In genomic region chr11:61601465-61601864, GRCm38 (mm10) we compare ENCODE assay signal across 25 mouse cellular contexts. TPM values are rescaled to one million over a fixed set of nuclear protein-coding genes. Genes with fewer than 3 reads are reported as not detected.
A peak's percentile ranks its signal among the peaks of the same experiment; 100 is the strongest.
DNase-seq lines count a peak whose midpoint lies in the region; ATAC-seq and TF ChIP-seq lines count a peak whose summit lies in the region.
"Had no signal": no experiment of that assay in that cellular context is flagged by ENCODE, and none has a peak within 500 bp of the region (broad histone marks: within the 10 kb centered on the region; RNA-seq: fewer than 3 reads in every experiment).

No protein-coding gene starts in this region.

- TF ChIP-seq EP300 in stomach, postnatal 0 days (optimal IDR thresholded peaks at IDR 0.05): no peak

- no peak overlapping the region for H3K27ac ChIP-seq in lung, embryonic 14.5 days (ENCODE audit: low read depth)
- H3K27ac ChIP-seq in stomach, postnatal 0 days (replicated peaks): 0 out of 2 replicates have a peak overlapping the region, but pooled peaks have one; percentile 4
- H3K27ac ChIP-seq in embryonic facial prominence, embryonic 10.5 days (replicated peaks): no peak overlapping the region
- H3K27ac ChIP-seq: embryonic facial prominence, embryonic 12.5 days; embryonic facial prominence, embryonic 15.5 days; forebrain, embryonic 15.5 days; hindbrain, embryonic 12.5 days; hindbrain, embryonic 15.5 days had no signal

- intact Hi-C loops in heart, postnatal 10 days (cut with DNase I): no loop called here

- 42% methylated on average over 3 of the region's 3 CpGs for WGBS in lung, embryonic 14.5 days
- WGBS in stomach, postnatal 0 days: 45% methylated on average over 3 of the region's 3 CpGs
- 62% methylated on average over 3 of the region's 3 CpGs for WGBS in embryonic facial prominence, embryonic 10.5 days

- H3K9ac ChIP-seq in lung, embryonic 14.5 days: no peak overlapping the region
- no peak overlapping the region for H3K9ac ChIP-seq in stomach, postnatal 0 days (ENCODE audit: low read length)
- H3K9ac ChIP-seq: embryonic facial prominence, embryonic 12.5 days; embryonic facial prominence, embryonic 15.5 days; forebrain, embryonic 15.5 days; hindbrain, embryonic 12.5 days; hindbrain, embryonic 15.5 days had no signal

- H3K4me2 ChIP-seq in lung, embryonic 14.5 days: no peak overlapping the region
- H3K4me2 ChIP-seq in stomach, postnatal 0 days (replicated peaks; ENCODE audit: low read depth): no peak overlapping the region
- H3K4me2 ChIP-seq: embryonic facial prominence, embryonic 12.5 days; embryonic facial prominence, embryonic 15.5 days; forebrain, embryonic 15.5 days; heart, embryonic 11.5 days; hindbrain, embryonic 12.5 days; hindbrain, embryonic 15.5 days had no signal

- H3K36me3 ChIP-seq in lung, embryonic 14.5 days (ENCODE audit: insufficient read depth): no peaks in the 10 kb centered on the region
- no peaks in the 10 kb centered on the region for H3K36me3 ChIP-seq in stomach, postnatal 0 days (ENCODE audit: control insufficient read depth, insufficient read depth, low read length)
- no peaks in the 10 kb centered on the region for H3K36me3 ChIP-seq in embryonic facial prominence, embryonic 10.5 days (replicated peaks)
- H3K36me3 ChIP-seq: embryonic facial prominence, embryonic 12.5 days; embryonic facial prominence, embryonic 15.5 days; forebrain, embryonic 15.5 days; G1E; hindbrain, embryonic 12.5 days; hindbrain, embryonic 15.5 days had no signal

- H3K9me3 ChIP-seq in lung, embryonic 14.5 days (ENCODE audit: low read depth, low read length): no peaks in the 10 kb centered on the region; the same call in 1 of the 2 replicates
- H3K9me3 ChIP-seq in stomach, postnatal 0 days (ENCODE audit: control insufficient read depth, low read length): no peaks in the 10 kb centered on the region
- no peaks in the 10 kb centered on the region for H3K9me3 ChIP-seq in embryonic facial prominence, embryonic 10.5 days
- H3K9me3 ChIP-seq: embryonic facial prominence, embryonic 15.5 days; forebrain, embryonic 15.5 days; G1E; hindbrain, embryonic 15.5 days had no signal

- DNase-seq in heart, adult 11 months: peak; percentile 93
- DNase-seq in heart, postnatal 10 days: no peak
- peak; percentile 21 for DNase-seq in lung, embryonic 14.5 days
- DNase-seq in lung, postnatal 14 days: no peak
- DNase-seq in testis, postnatal 14 days (ENCODE audit: low spot score): peak; percentile 46
- DNase-seq in testis, postnatal 10 days (ENCODE audit: low spot score): no peak
- DNase-seq in stomach, postnatal 0 days (ENCODE audit: low spot score): no peak
- DNase-seq in embryonic facial prominence, embryonic 10.5 days (ENCODE audit: low spot score): no peak
- DNase-seq: adrenal gland, adult 8-10 months; adrenal gland, postnatal 25 days; B cell, adult 2 months; cerebellum, adult 18-20 months; cerebellum, adult 9-10 months; cerebellum, postnatal 14 days; gastrocnemius, postnatal 14 days had no signal

- ATAC-seq in lung, embryonic 14.5 days (ENCODE audit: insufficient read depth): no peak
- ATAC-seq in stomach, postnatal 0 days (ENCODE audit: low FRiP score, low TSS enrichment): 0 out of 2 replicates have a peak, but pooled peaks have one; percentile 26
- ATAC-seq: activated CD4-positive, CD25-positive, alpha-beta regulatory T cell, adult 4 months; forebrain, embryonic 15.5 days; intestine, postnatal 0 days had no signal

- no peak overlapping the region for H3K4me3 ChIP-seq in lung, embryonic 14.5 days (ENCODE audit: low read depth, low read length)
- no peak overlapping the region for H3K4me3 ChIP-seq in stomach, postnatal 0 days (ENCODE audit: low read depth, low read length)
- no peak overlapping the region for H3K4me3 ChIP-seq in embryonic facial prominence, embryonic 10.5 days
- H3K4me3 ChIP-seq: embryonic facial prominence, embryonic 12.5 days; embryonic facial prominence, embryonic 15.5 days; forebrain, embryonic 15.5 days; hindbrain, embryonic 12.5 days; hindbrain, embryonic 15.5 days had no signal

- H3K27me3 ChIP-seq in lung, embryonic 14.5 days (ENCODE audit: insufficient read depth, low read length): no peaks in the 10 kb centered on the region
- H3K27me3 ChIP-seq in stomach, postnatal 0 days (ENCODE audit: control insufficient read depth, insufficient read depth, low read length): no peaks in the 10 kb centered on the region
- H3K27me3 ChIP-seq in embryonic facial prominence, embryonic 10.5 days (replicated peaks; ENCODE audit: low read depth, poor library complexity, severe bottlenecking): no peaks in the 10 kb centered on the region
- H3K27me3 ChIP-seq: embryonic facial prominence, embryonic 12.5 days; embryonic facial prominence, embryonic 15.5 days; forebrain, embryonic 15.5 days; hindbrain, embryonic 15.5 days had no signal

- no peak for TF ChIP-seq CTCF in lung, embryonic 14.5 days (IDR thresholded peaks at IDR 0.05; ENCODE audit: low read depth)
- no peak for TF ChIP-seq CTCF in stomach, postnatal 0 days (IDR thresholded peaks at IDR 0.05; ENCODE audit: low read depth)

- H3K4me1 ChIP-seq in lung, embryonic 14.5 days (ENCODE audit: insufficient read depth): no peaks in the 10 kb centered on the region
- no peaks in the 10 kb centered on the region for H3K4me1 ChIP-seq in stomach, postnatal 0 days (replicated peaks; ENCODE audit: control insufficient read depth, insufficient read depth)
- no peaks in the 10 kb centered on the region for H3K4me1 ChIP-seq in embryonic facial prominence, embryonic 10.5 days
- H3K4me1 ChIP-seq: embryonic facial prominence, embryonic 12.5 days; embryonic facial prominence, embryonic 15.5 days; forebrain, embryonic 15.5 days; hindbrain, embryonic 12.5 days; hindbrain, embryonic 15.5 days had no signal

RNA-seq across cellular contexts. Expression of gene Epn2, which starts 22.0 kb away (rescaled TPM):
- 10 to 100 TPM; 36.5 to 37.4 TPM for total RNA-seq in heart, postnatal 10 days (2021)
- 26.1 and 30.0 TPM in 2 replicates for polyA plus RNA-seq in lung, embryonic 14.5 days (2014; fragmentation: Nextera tagmentation; extraction: Ambion mirVana)
- polyA plus RNA-seq in stomach, postnatal 0 days (2015; fragmentation: Nextera tagmentation; extraction: Ambion mirVana): 15.8 and 17.8 TPM in 2 replicates
- polyA plus RNA-seq in embryonic facial prominence, embryonic 10.5 days (2016; fragmentation: Nextera tagmentation; extraction: Ambion mirVana): 24.7 and 25.4 TPM in 2 replicates
- total RNA-seq: hematopoietic stem cell, adult 5-6 weeks had no signal

RNA-seq across cellular contexts. Expression of gene Grap, which starts 51.6 kb away (rescaled TPM):
- 10 to 100 TPM; 13.4 to 14.4 TPM for total RNA-seq in heart, postnatal 10 days (2021)
- polyA plus RNA-seq in lung, embryonic 14.5 days (2014; fragmentation: Nextera tagmentation; extraction: Ambion mirVana): 27.8 and 29.5 TPM in 2 replicates
- 4.6 and 4.9 TPM in 2 replicates for polyA plus RNA-seq in stomach, postnatal 0 days (2015; fragmentation: Nextera tagmentation; extraction: Ambion mirVana)
- 6.0 and 6.5 TPM in 2 replicates for polyA plus RNA-seq in embryonic facial prominence, embryonic 10.5 days (2016; fragmentation: Nextera tagmentation; extraction: Ambion mirVana)

Comparison
In these comparisons a context has a peak if more than half of its experiments do, and no peak if none do; other contexts are left out.
1. DNase-seq: peak in heart, adult 11 months (single experiment), lung, embryonic 14.5 days (single experiment) and testis, postnatal 14 days (single experiment); none in heart, postnatal 10 days (0 of 2), lung, postnatal 14 days (single experiment), testis, postnatal 10 days (single experiment), stomach, postnatal 0 days (single experiment) and embryonic facial prominence, embryonic 10.5 days (single experiment).